Mouse (Mus musculus): ENCODE results near the gene Agpat4.
"Not testable (repeated sequence)": the region's sequence is repeated elsewhere in the genome, so short reads cannot be mapped to it uniquely, and the experiment has no call there.

Agpat4 gene

GRCm38 (mm10) chr17:12195604-12196003, 77.1 kb downstream of the Agpat4 start:
- DNase-seq: peak in 1 of 2 experiments; percentile 61

GRCm38 (mm10) chr17:12199933-12200332, 81.4 kb downstream of the Agpat4 start:
- no peak for DNase-seq

GRCm38 (mm10) chr17:12201086-12201485, 82.6 kb downstream of the Agpat4 start:
- DNase-seq: no peak

- DNase-seq: no peak
These were observed 85.0 kb downstream of the Agpat4 start for GRCm38 (mm10) chr17:12203414-12203897.

- no peak for DNase-seq
These were observed 85.7 kb downstream of the Agpat4 start for GRCm38 (mm10) chr17:12204246-12204645.

- DNase-seq: no peak
These were observed 86.1 kb downstream of the Agpat4 start for GRCm38 (mm10) chr17:12204689-12205014.

GRCm38 (mm10) chr17:12205015-12205693, 86.7 kb downstream of the Agpat4 start:
- DNase-seq: no peak

GRCm38 (mm10) chr17:12205694-12206075, 87.2 kb downstream of the Agpat4 start:
- no peak for DNase-seq

- no peak for DNase-seq
These were observed 87.7 kb downstream of the Agpat4 start for GRCm38 (mm10) chr17:12206248-12206647.

- DNase-seq: no peak
These were observed 88.6 kb downstream of the Agpat4 start for GRCm38 (mm10) chr17:12207022-12207548.

- no peak for DNase-seq
These were observed 91.0 kb downstream of the Agpat4 start for GRCm38 (mm10) chr17:12209481-12209880.

- DNase-seq: peak; percentile 82 to 92
These were observed 92.1 kb downstream of the Agpat4 start for GRCm38 (mm10) chr17:12210544-12211132.

GRCm38 (mm10) chr17:12211890-12212289, 93.4 kb downstream of the Agpat4 start:
- DNase-seq: no peak

GRCm38 (mm10) chr17:12212341-12212740, 93.8 kb downstream of the Agpat4 start:
- no peak for DNase-seq

GRCm38 (mm10) chr17:12213430-12213829, 94.9 kb downstream of the Agpat4 start:
- DNase-seq: no peak

GRCm38 (mm10) chr17:12216224-12216623, 97.7 kb downstream of the Agpat4 start:
- DNase-seq: no peak

- DNase-seq: no peak
These were observed 103.4 kb downstream of the Agpat4 start for GRCm38 (mm10) chr17:12221926-12222325.

GRCm38 (mm10) chr17:12223682-12224081, 105.2 kb downstream of the Agpat4 start:
- no peak for DNase-seq

GRCm38 (mm10) chr17:12224145-12224544, 105.6 kb downstream of the Agpat4 start:
- DNase-seq: no peak

GRCm38 (mm10) chr17:12224551-12224950, 106.0 kb downstream of the Agpat4 start:
- not testable (repeated sequence) for DNase-seq

- DNase-seq: no peak
These were observed 106.7 kb downstream of the Agpat4 start for GRCm38 (mm10) chr17:12225227-12225626.

- DNase-seq: peak in 1 of 2 experiments; percentile 50
These were observed 108.0 kb downstream of the Agpat4 start for GRCm38 (mm10) chr17:12226551-12226950.

GRCm38 (mm10) chr17:12228001-12228400, 109.5 kb downstream of the Agpat4 start:
- no peak for DNase-seq

- DNase-seq: no peak
These were observed 110.0 kb downstream of the Agpat4 start for GRCm38 (mm10) chr17:12228471-12228870.
